Mouse (Mus musculus) c-Kit-positive CD71-positive TER-119-negative erythroid progenitor cells, embryonic 14.5 days (primary cell): Measurements from ENCODE around the gene 1700015F17Rik.
A peak's percentile ranks its signal among the peaks of the same experiment; 100 is the strongest.

Experiments used
- DNase-seq: peaks from one replicate; pipeline ENCODE4 v3.0.0-alpha.2; 2013; ENCODE audit warnings: low read depth

Gene 1700015F17Rik

GRCm38 (mm10) chr5:5479043-5479442, at the start of gene 1700015F17Rik:
Gene 1700015F17Rik (minus strand): TSS chr5:5479143.
- no peak for DNase-seq

DNA sequence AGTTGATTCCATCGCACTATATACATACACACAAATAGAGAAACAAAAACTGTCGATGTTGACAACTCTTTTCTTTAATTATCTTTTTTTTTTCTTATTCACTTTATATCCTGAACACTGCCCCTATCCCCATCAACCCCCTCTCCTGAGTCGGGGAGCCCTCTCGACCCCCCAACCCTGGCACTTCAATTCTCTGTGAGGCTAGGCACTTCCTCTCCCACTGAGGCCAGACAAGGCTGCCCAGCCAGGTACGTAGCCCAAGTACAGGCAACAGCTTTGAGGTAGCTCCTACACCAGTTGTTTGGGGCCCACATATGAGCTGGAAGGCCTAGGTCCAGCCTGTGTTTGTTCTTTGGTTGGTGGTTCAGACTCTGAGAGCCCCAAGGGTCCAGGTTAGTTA, 36.5 kb upstream of the 1700015F17Rik start:
- DNase-seq, result no peak

- DNase-seq, result peak; percentile 51
These were observed 35.5 kb upstream of the 1700015F17Rik start, which contains the start of gene Cldn12 for GRCm38 (mm10) chr5:5514196-5515076. Gene Cldn12 (minus strand): TSS chr5:5514958.

DNA sequence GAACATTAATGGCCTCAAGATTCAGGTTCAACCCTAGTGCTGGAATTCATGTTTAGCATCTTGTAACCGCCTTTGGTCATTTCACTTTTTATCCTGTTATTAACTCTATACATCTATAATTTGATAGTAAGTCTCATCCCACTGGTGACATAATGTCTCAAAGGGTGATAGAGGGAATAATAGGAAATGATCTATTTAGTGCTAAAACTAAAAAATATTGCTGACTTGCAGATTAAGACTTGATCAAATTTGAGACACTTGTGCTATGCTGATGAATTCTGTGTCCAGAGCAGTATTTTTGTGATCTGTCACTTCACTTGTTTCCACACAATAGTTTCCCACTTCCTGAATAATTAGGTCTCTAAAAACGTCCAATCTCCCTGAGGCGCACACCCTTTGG, 32.5 kb upstream of the 1700015F17Rik start:
- DNase-seq, result no peak

DNA sequence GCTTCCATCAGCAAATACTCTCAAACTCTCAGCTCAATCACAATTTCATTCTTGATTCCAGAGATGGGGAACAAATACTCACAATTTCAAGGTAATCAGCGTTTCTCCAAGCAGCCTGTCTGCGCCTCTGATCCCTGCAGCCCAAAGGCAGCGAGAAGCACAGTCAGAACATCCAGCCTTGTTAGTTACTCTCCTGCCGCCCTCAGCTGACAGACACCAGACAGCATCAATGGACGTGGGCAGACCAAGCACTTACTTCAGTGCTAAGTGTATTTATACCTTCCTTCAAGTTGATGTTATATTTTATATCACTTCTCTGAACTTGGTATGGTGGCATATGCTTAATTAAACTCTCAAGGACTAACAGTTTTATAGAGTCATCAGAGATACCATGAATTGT, 32.0 kb upstream of the 1700015F17Rik start:
- no peak for DNase-seq

DNA sequence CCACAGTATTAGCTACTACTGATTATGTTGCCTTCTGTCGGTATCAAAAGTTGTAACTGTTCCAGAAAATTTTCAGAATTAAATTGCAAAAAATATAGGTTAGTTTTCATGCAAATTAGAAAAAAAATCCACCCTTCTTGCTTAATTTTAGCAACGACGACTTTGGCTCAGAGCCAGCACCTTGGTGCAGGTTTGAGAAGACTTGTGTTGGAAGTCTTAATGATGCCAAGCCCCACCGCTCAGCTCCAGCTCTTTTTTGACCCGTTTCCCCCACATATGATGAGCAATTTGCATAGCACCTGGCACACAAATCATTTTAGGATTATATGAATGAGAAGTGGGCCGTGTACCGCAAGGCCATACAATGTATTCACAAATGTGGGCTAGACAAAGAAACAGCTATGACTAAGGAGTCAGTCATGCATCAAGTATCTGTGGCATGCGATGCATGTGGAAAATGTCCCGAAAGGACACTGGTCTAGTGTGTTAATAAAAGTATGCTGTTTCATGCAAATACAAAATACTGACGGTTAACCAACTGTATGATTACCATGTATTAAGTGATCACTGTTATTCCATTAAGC, 31.5 kb upstream of the 1700015F17Rik start:
- no peak for DNase-seq

DNA sequence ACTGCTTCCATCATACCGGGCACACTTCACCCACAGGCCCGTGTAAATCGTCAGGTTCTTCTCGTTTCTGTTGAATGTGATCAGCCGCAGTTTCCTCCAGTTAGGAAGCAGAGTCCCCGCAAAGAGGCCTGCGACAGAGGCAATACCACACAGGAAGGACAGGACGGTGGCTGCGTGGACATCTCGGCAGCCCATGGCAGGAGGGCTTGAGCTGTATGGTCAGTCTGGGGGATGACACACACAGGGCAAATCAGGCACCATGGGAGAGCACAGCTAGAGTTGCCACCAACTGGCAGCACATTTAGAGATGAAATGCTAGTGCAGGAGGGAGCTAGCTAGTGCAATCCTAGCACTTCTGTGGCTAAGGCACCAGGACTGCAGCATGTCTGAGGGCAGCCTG, 29.3 kb upstream of the 1700015F17Rik start:
- DNase-seq, result no peak

- DNase-seq, result no peak
These were observed 28.8 kb upstream of the 1700015F17Rik start for GRCm38 (mm10) chr5:5507701-5508225.

GRCm38 (mm10) chr5:5504456-5504855, 25.5 kb upstream of the 1700015F17Rik start:
- DNase-seq, result no peak

GRCm38 (mm10) chr5:5503381-5503780, 24.4 kb upstream of the 1700015F17Rik start:
- DNase-seq, result no peak

GRCm38 (mm10) chr5:5501583-5501982, 22.6 kb upstream of the 1700015F17Rik start:
- DNase-seq, result no peak

- DNase-seq, result no peak
These were observed 17.4 kb upstream of the 1700015F17Rik start for GRCm38 (mm10) chr5:5496393-5496792.

GRCm38 (mm10) chr5:5495042-5495441, 16.1 kb upstream of the 1700015F17Rik start:
- DNase-seq, result no peak

GRCm38 (mm10) chr5:5494269-5495005, 15.5 kb upstream of the 1700015F17Rik start:
- peak; percentile 23 for DNase-seq

DNA sequence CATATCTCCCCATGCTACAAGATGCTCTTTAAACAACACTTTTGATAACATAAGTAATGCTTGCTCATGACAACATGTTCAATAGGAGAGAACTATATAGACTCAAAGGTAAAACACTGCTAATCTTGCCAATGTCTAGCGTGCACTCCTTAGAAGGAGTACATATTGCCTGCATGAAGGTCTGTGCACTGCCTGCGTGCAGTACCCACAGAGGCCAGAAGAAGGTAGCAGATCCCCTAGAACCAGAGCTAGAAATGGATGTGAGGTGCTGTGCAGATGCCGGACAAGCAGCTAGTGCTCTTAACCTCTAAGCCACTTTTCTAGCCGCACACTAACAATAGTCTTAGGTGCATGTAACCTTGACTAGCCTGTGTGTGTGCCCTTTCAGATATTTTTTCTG, 13.2 kb upstream of the 1700015F17Rik start:
- DNase-seq, result no peak

- DNase-seq, result no peak
These were observed 7.1 kb upstream of the 1700015F17Rik start for GRCm38 (mm10) chr5:5486071-5486470.

DNA sequence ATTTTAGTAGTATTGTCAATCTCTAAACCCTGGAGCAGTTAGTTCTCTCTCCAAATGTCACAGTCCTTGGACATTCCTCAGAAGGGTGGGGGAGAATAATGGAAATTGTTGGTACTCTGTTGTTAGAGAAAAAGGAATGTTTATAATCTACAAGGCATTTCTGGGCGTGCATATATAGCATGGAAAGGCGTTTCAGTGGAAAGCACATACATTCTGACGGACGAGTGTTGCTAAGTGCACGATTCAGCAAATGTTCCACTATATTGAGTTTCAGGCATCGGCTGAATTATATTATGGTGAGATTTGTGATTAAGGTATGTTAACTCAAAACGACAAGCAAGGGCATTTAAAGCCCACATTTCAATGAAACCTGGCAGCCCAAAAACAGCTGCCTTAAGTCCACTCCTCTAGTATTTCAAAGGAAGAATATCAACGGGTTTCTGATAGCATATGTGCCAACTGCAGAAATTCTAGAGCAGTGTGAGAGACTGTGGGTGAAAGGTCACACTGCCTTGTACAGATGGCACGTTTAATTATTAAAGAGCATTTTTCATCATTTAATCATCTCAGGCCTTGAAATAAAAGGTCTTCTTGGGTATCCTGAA, 4.4 kb upstream of the 1700015F17Rik start:
- DNase-seq, result no peak

- DNase-seq, result no peak
These were observed 2.7 kb upstream of the 1700015F17Rik start for GRCm38 (mm10) chr5:5481662-5482061.

DNA sequence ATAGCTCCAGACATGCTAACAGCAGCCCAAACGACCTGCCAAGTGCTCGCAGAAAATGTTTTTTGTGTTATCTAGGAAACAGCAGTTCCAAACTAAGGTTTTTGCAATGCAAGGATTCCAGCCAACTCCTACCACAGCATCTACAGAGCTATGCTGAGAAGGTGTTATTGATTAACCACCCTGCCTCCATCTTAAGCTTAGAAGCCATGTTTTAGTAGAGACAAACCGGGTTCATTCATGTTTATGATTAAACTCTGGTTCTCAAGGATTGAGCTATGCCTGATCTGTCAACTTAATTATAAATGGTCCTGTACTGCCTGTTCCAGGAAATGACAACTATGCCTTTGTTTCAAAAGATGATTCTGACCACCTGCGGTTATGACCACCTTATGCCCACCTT, 2.8 kb downstream of the 1700015F17Rik start:
- no peak for DNase-seq

GRCm38 (mm10) chr5:5465256-5465655, 13.7 kb downstream of the 1700015F17Rik start:
- DNase-seq, result no peak

GRCm38 (mm10) chr5:5431746-5432438, 47.1 kb downstream of the 1700015F17Rik start:
- DNase-seq, result no peak
